Mouse (Mus musculus) intestine, postnatal 0 days (tissue): ENCODE measurements at regions not wholly inside any gene's neighbourhood (a gene's known extent, or its start where the extent isn't known, plus 50 kb on each side); places are given as distances from the start of the nearest gene placed in this dataset.

ENCODE experiments used
- ATAC-seq: fragments of 200-750 bp; cut with Nextera tagmentation; 2 replicates; pipeline ENCODE4 v1.8.0; 2017; ENCODE audit warnings: mild to moderate bottlenecking, moderate TSS enrichment, moderate library complexity
- H3K27ac ChIP-seq: fragments of 300-500 bp; sonication (generic); 2 replicates; pipeline ENCODE4 v1.5.1; 2014; ENCODE audit warnings: mild to moderate bottlenecking, low read depth, low read length, moderate library complexity
- H3K27me3 ChIP-seq: fragments of 300-500 bp; sonication (generic); replicated peaks from 2 replicates; pipeline ENCODE4 v1.6.1; 2014; ENCODE audit warnings: low read length, mixed read lengths; ENCODE audit not compliant: control insufficient read depth, insufficient read depth
- H3K36me3 ChIP-seq: fragments of 300-500 bp; sonication (generic); 2 replicates; pipeline ENCODE4 v1.6.1; 2014; ENCODE audit warnings: mild to moderate bottlenecking, moderate library complexity; ENCODE audit not compliant: control insufficient read depth, insufficient read depth
- H3K4me1 ChIP-seq: fragments of 300-500 bp; sonication (generic); replicated peaks from 2 replicates; pipeline ENCODE4 v1.6.1; 2014; ENCODE audit warnings: antibody characterized with exemption, low read length, mixed read lengths; ENCODE audit not compliant: control insufficient read depth, insufficient read depth
- H3K4me2 ChIP-seq: fragments of 300-500 bp; sonication (generic); replicated peaks from 2 replicates; pipeline ENCODE4 v1.6.1; 2014; ENCODE audit warnings: low read depth, mild to moderate bottlenecking, moderate library complexity
- H3K4me3 ChIP-seq: fragments of 300-500 bp; sonication (generic); 2 replicates; pipeline ENCODE4 v1.5.1; 2014; ENCODE audit warnings: low read depth, low read length
- H3K9ac ChIP-seq: fragments of 300-500 bp; sonication (generic); 2 replicates; pipeline ENCODE4 v1.6.1; 2014; ENCODE audit warnings: mild to moderate bottlenecking, low read depth, low read length
- H3K9me3 ChIP-seq: fragments of 300-500 bp; sonication (generic); 2 replicates; pipeline ENCODE4 v1.6.1; 2016; ENCODE audit warnings: mixed run types; ENCODE audit not compliant: control insufficient read depth
- CTCF ChIP-seq: sonication (generic); IDR thresholded peaks from 2 replicates; pipeline ENCODE4 v1.5.1; 2016; ENCODE audit warnings: low read depth, mild to moderate bottlenecking, control low read depth, antibody characterized with exemption, moderate library complexity
- WGBS: fragments of 180-500 bp; shearing (Covaris S2); extraction: QIAGEN DNeasy Blood & Tissue Kit; methylation state at CpG from one replicate; pipeline ENCODE4 v1.1.7; 2014; 5-methylcytosine and 5-hydroxymethylcytosine counted together

- H3K27ac ChIP-seq, result no peak overlapping the region
- H3K4me1 ChIP-seq, result no peaks in the 10 kb centered on the region
- no peaks in the 10 kb centered on the region for H3K9me3 ChIP-seq
- no peak overlapping the region for H3K9ac ChIP-seq
- H3K4me2 ChIP-seq, result no peak overlapping the region
- no peak for ATAC-seq
- H3K36me3 ChIP-seq, result no peaks in the 10 kb centered on the region
- WGBS, result 79% methylated on average over 7 of the region's 7 CpGs
- no peak overlapping the region for H3K4me3 ChIP-seq
- H3K27me3 ChIP-seq, result no peaks in the 10 kb centered on the region
- no peak for TF ChIP-seq CTCF
Observed at GRCm38 (mm10) chr8:18268301-18268700, 709.8 kb downstream of the Defb40 start.

GRCm38 (mm10) chr8:18258287-18258961, 719.6 kb downstream of the Defb40 start:
- WGBS, result 75% methylated on average over 7 of the region's 7 CpGs
- H3K4me1 ChIP-seq, result no peaks in the 10 kb centered on the region
- no peaks in the 10 kb centered on the region for H3K27me3 ChIP-seq
- H3K27ac ChIP-seq, result no peak overlapping the region
- no peaks in the 10 kb centered on the region for H3K36me3 ChIP-seq
- H3K4me3 ChIP-seq, result no peak overlapping the region
- H3K9me3 ChIP-seq, result no peaks in the 10 kb centered on the region
- H3K4me2 ChIP-seq, result no peak overlapping the region
- H3K9ac ChIP-seq, result no peak overlapping the region
- no peak for TF ChIP-seq CTCF
- ATAC-seq, result no peak

- no peak overlapping the region for H3K4me3 ChIP-seq
- no peak overlapping the region for H3K27ac ChIP-seq
- no peaks in the 10 kb centered on the region for H3K36me3 ChIP-seq
- H3K27me3 ChIP-seq, result no peaks in the 10 kb centered on the region
- no peak overlapping the region for H3K9ac ChIP-seq
- H3K9me3 ChIP-seq, result no peaks in the 10 kb centered on the region
- H3K4me2 ChIP-seq, result no peak overlapping the region
- no peaks in the 10 kb centered on the region for H3K4me1 ChIP-seq
- WGBS, result 91% methylated on average over 12 of the region's 12 CpGs
- no peak for ATAC-seq
- TF ChIP-seq CTCF, result no peak
Observed at GRCm38 (mm10) chr8:18246299-18246698, 731.8 kb downstream of the Defb40 start.

- WGBS, result 81% methylated on average over 2 of the region's 2 CpGs
- Histone ChIP-seq H3K36me3 (no peaks in the 10 kb centered on the region), H3K9me3 (no peaks in the 10 kb centered on the region), H3K27ac (no peak overlapping the region), H3K4me3 (no peak overlapping the region), H3K9ac (no peak overlapping the region), H3K27me3 (no peaks in the 10 kb centered on the region), H3K4me1 (no peaks in the 10 kb centered on the region), H3K4me2 (no peak overlapping the region)
- no peak for TF ChIP-seq CTCF
- no peak for ATAC-seq
Observed at GRCm38 (mm10) chr8:18217599-18217998, 760.5 kb downstream of the Defb40 start.

- ATAC-seq, result no peak
- Histone ChIP-seq H3K4me2 (no peak overlapping the region), H3K9ac (no peak overlapping the region), H3K9me3 (no peaks in the 10 kb centered on the region), H3K36me3 (no peaks in the 10 kb centered on the region), H3K27me3 (no peaks in the 10 kb centered on the region), H3K27ac (no peak overlapping the region), H3K4me3 (no peak overlapping the region), H3K4me1 (no peaks in the 10 kb centered on the region)
- TF ChIP-seq CTCF, result no peak
- 70% methylated on average over 7 of the region's 7 CpGs for WGBS
Observed at GRCm38 (mm10) chr8:18217192-18217591, 760.9 kb downstream of the Defb40 start.

- no peak for ATAC-seq
- Histone ChIP-seq H3K4me2 (no peak overlapping the region), H3K9ac (no peak overlapping the region), H3K4me1 (no peaks in the 10 kb centered on the region), H3K27me3 (no peaks in the 10 kb centered on the region), H3K36me3 (no peaks in the 10 kb centered on the region), H3K4me3 (no peak overlapping the region), H3K27ac (no peak overlapping the region), H3K9me3 (no peaks in the 10 kb centered on the region)
- WGBS, result 83% methylated on average over 1 of the region's 1 CpGs
- no peak for TF ChIP-seq CTCF
Observed at GRCm38 (mm10) chr8:18216516-18216915, 761.5 kb downstream of the Defb40 start.

- no peaks in the 10 kb centered on the region for H3K4me1 ChIP-seq
- no peak for ATAC-seq
- no peaks in the 10 kb centered on the region for H3K9me3 ChIP-seq
- no peaks in the 10 kb centered on the region for H3K36me3 ChIP-seq
- no peak overlapping the region for H3K4me3 ChIP-seq
- H3K9ac ChIP-seq, result no peak overlapping the region
- no peak overlapping the region for H3K4me2 ChIP-seq
- 85% methylated on average over 1 of the region's 1 CpGs for WGBS
- H3K27ac ChIP-seq, result no peak overlapping the region
- TF ChIP-seq CTCF, result no peak
- no peaks in the 10 kb centered on the region for H3K27me3 ChIP-seq
Observed at GRCm38 (mm10) chr8:18210067-18210466, 768.0 kb downstream of the Defb40 start.
